Mouse (Mus musculus): ENCODE data around the gene Uspl1. TPM values are rescaled to one million over a fixed set of nuclear protein-coding genes. Genes with fewer than 3 reads are reported as not detected.
A peak's percentile ranks its signal among the peaks of the same experiment; 100 is the strongest.

The Uspl1 gene
- polyA plus RNA-seq, 1 experiment from 2014 or later, result 24.2 TPM

DNA sequence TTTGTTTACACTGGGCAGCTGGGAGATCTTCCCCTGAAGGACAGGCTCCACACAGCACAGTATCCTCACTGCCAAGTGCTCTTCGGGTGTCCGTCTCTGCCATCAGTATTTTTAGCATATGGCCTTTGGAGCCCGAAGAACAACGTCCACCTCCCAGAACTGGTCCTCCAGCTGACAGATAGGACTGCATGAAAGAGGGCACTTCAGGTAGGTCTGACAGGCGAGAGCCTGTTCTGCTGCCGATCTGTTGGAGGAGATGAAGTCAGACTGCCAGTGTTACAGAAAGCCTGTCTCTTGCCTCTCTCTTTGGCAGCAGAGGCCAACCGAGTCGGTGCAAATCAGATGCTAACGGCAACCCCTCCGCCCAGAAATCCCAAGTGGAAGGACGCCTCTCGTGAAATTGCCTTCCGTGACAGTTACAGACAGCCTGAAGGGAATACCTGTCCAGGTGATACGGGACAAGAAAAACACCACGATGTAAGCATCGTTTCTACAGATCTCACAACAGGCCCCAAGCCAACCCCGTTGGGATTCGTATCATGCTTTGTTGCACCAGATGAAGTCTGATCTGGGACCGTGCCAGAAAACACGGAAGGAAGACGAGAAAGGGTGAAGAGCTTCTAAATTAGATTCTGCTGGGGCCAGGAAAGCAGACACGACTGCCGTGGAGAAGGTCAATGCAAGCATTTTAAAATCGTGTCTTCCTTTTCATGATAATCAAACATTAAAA, 53.2 kb downstream of the Uspl1 start:
- Histone ChIP-seq H3K4me3 (replicated peaks) (no peak overlapping the region), H3K4me1 (replicated peaks) (0 out of 2 replicates have a peak, but pooled peaks cover 3% of the 10 kb centered on the region), H3K36me3 (no peaks in the 10 kb centered on the region), H3K27ac (no peak overlapping the region), H3K27me3 (no peaks in the 10 kb centered on the region), H3K9me3 (replicated peaks) (no peaks in the 10 kb centered on the region), H3K4me2 (no peak overlapping the region), H3K9ac (no peak overlapping the region)
- ATAC-seq (ENCODE audit: low read depth) (no peak), DNase-seq (no peak)
- 78% methylated on average over 24 of the region's 24 CpGs for WGBS (ENCODE audit: insufficient replicate concordance)

DNA sequence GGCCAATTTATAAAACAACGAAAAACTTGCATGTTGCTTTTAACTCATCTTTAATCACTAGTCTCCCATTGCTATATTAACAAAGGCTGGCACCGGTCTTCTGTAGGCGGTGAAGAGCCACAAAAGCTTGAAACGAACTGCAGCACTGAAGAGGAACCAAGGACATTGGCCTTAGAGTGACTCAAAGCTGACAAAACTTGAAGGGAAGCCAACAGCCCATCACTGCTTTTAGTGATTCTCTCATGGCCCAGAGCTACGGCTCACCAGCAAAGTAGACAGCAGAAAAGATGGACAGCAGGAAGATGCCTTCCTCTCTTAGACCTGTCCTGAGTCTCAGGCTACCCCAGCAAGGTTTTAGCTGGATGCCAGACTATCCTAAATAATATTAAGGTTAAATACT, 58.3 kb downstream of the Uspl1 start:
- no peak overlapping the region for H3K27ac ChIP-seq
- H3K9me3 ChIP-seq (replicated peaks), result no peaks in the 10 kb centered on the region
- WGBS (ENCODE audit: insufficient replicate concordance), result 78% methylated on average over 5 of the region's 5 CpGs
- H3K36me3 ChIP-seq, result no peaks in the 10 kb centered on the region
- H3K9ac ChIP-seq, result no peak overlapping the region
- H3K27me3 ChIP-seq, result no peaks in the 10 kb centered on the region
- no peak overlapping the region for H3K4me3 ChIP-seq (replicated peaks)
- no peak overlapping the region for H3K4me2 ChIP-seq
- DNase-seq (no peak), ATAC-seq (ENCODE audit: low read depth) (no peak)
- peaks cover 30% of the 10 kb centered on the region for H3K4me1 ChIP-seq (replicated peaks)

DNA sequence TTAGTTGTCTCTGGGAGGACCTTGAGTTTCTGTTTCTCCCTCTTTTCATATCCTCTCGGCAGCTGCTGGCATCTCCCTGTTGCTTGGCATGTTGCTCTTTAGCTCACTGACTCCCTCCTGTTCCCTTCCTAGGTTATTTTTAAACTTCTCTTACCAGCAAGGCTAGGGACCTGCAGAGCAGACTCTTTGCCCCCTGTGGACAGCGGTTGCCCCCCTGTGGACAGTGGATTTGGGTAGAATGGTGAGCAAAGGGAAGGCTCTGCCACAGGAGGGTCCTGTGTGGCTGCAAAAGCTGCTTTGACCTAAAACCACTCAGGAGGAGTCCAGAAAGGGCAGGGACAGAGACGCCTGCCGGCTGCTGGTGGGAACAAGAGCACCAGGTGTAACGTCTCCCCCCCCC, 58.9 kb downstream of the Uspl1 start:
- ATAC-seq (ENCODE audit: low read depth) (no peak), DNase-seq (no peak)
- no peaks in the 10 kb centered on the region for H3K36me3 ChIP-seq
- H3K4me3 ChIP-seq (replicated peaks), result no peak overlapping the region
- no peak overlapping the region for H3K4me2 ChIP-seq
- no peak overlapping the region for H3K27ac ChIP-seq
- 59% methylated on average over 5 of the region's 5 CpGs for WGBS (ENCODE audit: insufficient replicate concordance)
- peaks cover 36% of the 10 kb centered on the region for H3K4me1 ChIP-seq (replicated peaks)
- H3K9ac ChIP-seq, result no peak overlapping the region
- no peaks in the 10 kb centered on the region for H3K9me3 ChIP-seq (replicated peaks)
- H3K27me3 ChIP-seq, result no peaks in the 10 kb centered on the region

DNA sequence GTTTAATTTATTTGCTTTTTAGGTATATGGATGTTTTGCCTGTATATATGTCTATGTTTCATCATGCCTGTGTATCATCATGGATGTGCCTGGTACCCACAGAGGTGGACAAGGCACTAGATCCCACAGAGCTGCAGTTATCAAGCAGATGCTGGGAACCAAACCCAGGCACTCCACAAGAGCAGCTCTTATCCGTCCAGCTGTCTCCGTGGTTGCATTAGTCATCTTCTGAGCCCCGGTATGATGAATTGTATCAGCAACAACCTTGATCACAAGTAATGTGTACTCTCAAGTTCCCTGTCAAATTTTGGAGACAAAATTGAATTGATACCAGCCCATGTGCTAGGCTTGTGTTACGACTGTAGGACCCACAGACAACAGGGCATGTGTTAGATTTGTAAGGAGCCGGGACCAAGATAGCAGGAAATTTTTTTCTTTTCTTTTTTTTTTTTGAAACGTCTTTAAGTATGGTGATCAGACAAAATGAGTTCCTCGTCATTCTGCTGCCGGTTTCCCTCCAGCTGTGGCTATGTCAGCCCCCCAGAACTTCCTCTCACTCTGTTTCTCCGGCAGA, 61.3 kb downstream of the Uspl1 start:
- Histone ChIP-seq H3K9ac (peak overlapping the region; percentile 68), H3K4me2 (peak overlapping the region; percentile 72), H3K4me3 (replicated peaks) (peak overlapping the region; percentile 55), H3K4me1 (replicated peaks) (peaks cover 39% of the 10 kb centered on the region), H3K9me3 (replicated peaks) (no peaks in the 10 kb centered on the region), H3K36me3 (no peaks in the 10 kb centered on the region), H3K27ac (peak overlapping the region; percentile 85), H3K27me3 (no peaks in the 10 kb centered on the region)
- ATAC-seq (ENCODE audit: low read depth), result no peak
- no peak for DNase-seq
- WGBS (ENCODE audit: insufficient replicate concordance), result 7% methylated on average over 9 of the region's 9 CpGs

DNA sequence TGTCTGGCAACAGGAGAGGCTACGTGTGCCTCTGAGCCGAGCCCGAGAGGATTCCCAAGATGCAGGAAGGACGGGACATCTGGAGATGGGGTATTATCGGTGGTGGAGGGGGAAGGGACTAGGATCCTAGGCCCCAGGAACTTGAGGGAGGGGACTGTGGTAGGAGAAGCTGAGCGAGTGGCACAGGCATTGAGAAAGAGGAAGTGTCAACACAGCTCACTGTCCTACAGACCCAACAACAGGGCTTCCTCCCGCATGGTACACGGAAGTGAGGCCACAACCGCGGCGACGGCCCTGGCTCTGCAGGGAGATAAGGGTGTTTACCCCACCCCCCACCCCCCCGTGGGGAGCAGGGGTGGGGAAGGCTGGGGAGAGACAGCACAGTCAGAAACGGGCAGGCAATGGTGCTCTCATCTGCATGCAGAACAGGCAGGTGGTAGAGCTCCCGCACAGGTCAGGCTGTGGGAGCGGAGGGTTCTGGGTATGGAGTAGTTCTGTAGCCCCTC, 61.9 kb downstream of the Uspl1 start:
- ATAC-seq (ENCODE audit: low read depth) (peak; percentile 95), DNase-seq (peak; percentile 80)
- H3K4me3 ChIP-seq (replicated peaks), result peak overlapping the region; percentile 55
- WGBS (ENCODE audit: insufficient replicate concordance), result 0% methylated on average over 16 of the region's 16 CpGs
- peak overlapping the region; percentile 68 for H3K9ac ChIP-seq
- peaks cover 39% of the 10 kb centered on the region for H3K4me1 ChIP-seq (replicated peaks)
- H3K4me2 ChIP-seq, result peak overlapping the region; percentile 72
- peak overlapping the region; percentile 85 for H3K27ac ChIP-seq
- H3K27me3 ChIP-seq, result no peaks in the 10 kb centered on the region
- H3K36me3 ChIP-seq, result no peaks in the 10 kb centered on the region
- no peaks in the 10 kb centered on the region for H3K9me3 ChIP-seq (replicated peaks)

DNA sequence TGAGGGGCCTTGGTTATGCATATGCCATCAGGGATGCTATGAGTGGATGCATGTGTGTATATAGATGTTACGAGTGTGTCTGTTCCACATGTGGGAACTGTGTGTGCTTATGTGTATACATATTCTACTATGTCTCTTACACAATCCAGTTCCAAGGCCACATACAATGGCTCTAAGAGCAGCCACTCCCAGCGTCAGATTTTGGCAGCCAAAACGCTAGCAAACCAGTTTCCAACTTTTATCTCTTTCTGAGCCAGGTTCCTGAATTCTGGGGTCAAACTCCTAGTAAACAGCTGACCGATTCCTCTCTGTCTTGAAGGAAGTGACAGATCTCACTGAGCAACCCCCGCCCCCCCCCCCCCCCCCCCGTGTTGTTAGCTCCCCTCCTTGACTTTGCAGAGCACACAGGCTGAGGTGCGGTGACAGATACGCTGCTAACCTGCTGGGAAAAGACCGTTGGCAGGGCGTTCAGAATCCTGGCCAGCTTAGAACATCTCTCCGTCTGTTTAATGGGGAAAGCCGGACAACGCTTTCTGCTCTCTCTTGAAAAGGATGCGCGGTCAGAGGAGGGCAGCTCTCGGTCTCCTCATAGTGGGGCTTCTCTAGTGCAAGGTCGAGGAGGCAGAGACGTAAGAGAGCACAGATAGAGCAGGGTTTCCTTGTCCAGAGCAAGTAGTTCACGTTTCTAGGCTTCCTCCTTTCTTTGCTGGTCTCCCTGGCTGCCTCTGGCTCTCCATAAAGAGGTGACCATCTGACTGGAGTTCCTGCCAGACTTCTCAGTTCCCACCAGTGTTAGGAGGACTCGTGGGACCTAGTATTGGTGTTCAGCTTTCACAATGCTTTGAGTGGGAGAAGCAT, 63.1 kb downstream of the Uspl1 start:
- ATAC-seq (ENCODE audit: low read depth), result no peak
- 9% methylated on average over 20 of the region's 20 CpGs for WGBS (ENCODE audit: insufficient replicate concordance)
- DNase-seq, result no peak
- peak overlapping the region; percentile 85 for H3K27ac ChIP-seq
- H3K4me1 ChIP-seq (replicated peaks), result peaks cover 39% of the 10 kb centered on the region
- peak overlapping the region; percentile 23; the same call in 1 of the 2 replicates for H3K9ac ChIP-seq
- no peaks in the 10 kb centered on the region for H3K27me3 ChIP-seq
- H3K4me3 ChIP-seq (replicated peaks), result peak overlapping the region; percentile 14
- no peaks in the 10 kb centered on the region for H3K36me3 ChIP-seq
- peak overlapping the region; percentile 72 for H3K4me2 ChIP-seq
- H3K9me3 ChIP-seq (replicated peaks), result no peaks in the 10 kb centered on the region

DNA sequence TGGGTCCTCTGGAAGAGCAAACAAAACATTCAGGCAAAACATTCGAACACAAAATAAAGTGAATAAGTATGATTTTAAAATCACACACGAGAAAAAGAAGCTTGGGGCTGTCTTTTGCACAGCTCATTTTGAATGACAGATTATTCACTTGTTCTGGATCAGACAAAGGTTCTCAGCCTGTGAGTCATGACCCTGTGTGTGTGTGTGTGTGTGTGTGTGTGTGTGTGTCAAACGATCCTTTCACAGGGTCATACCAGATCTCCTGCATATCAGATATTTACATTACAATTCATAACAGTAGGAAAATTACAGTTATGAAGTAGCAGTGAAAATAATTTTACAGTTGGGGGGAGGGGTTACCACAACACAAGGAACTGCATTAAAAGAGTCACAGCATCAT, 68.2 kb downstream of the Uspl1 start:
- Histone ChIP-seq H3K4me2 (no peak overlapping the region), H3K4me3 (replicated peaks) (no peak overlapping the region), H3K36me3 (no peaks in the 10 kb centered on the region), H3K4me1 (replicated peaks) (peaks cover 11% of the 10 kb centered on the region), H3K27ac (no peak overlapping the region), H3K9ac (no peak overlapping the region), H3K9me3 (replicated peaks) (no peaks in the 10 kb centered on the region), H3K27me3 (no peaks in the 10 kb centered on the region; the same call in 1 of the 2 replicates)
- 57% methylated on average over 3 of the region's 3 CpGs for WGBS (ENCODE audit: insufficient replicate concordance)
- no peak for DNase-seq
- ATAC-seq (ENCODE audit: low read depth), result no peak

DNA sequence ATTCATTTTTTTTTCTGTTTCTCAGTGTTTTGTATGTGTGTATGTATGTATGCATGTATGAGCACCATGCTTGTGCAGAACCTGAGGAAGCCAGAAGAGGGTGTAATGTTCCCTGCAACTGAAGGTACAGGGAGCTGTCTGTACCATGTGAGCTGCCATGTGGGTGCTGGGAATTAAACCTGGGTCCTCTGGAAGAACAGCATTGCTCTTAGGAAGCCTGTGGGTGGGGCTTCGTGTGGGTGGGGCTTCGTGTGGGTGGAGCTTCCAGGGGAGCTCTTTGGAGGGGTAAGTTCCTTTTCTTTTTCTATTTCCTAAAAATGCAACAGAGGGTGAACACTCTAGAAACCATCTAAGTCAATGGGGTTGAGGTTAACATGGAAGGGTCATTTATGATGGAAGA, 69.3 kb downstream of the Uspl1 start:
- no peak overlapping the region for H3K4me2 ChIP-seq
- H3K9me3 ChIP-seq (replicated peaks), result no peaks in the 10 kb centered on the region
- DNase-seq (no peak), ATAC-seq (ENCODE audit: low read depth) (no peak)
- WGBS (ENCODE audit: insufficient replicate concordance), result 55% methylated on average over 2 of the region's 2 CpGs
- no peak overlapping the region for H3K4me3 ChIP-seq (replicated peaks)
- no peaks in the 10 kb centered on the region; the same call in 1 of the 2 replicates for H3K27me3 ChIP-seq
- no peak overlapping the region for H3K27ac ChIP-seq
- no peaks in the 10 kb centered on the region for H3K4me1 ChIP-seq (replicated peaks)
- H3K9ac ChIP-seq, result no peak overlapping the region
- no peaks in the 10 kb centered on the region for H3K36me3 ChIP-seq

DNA sequence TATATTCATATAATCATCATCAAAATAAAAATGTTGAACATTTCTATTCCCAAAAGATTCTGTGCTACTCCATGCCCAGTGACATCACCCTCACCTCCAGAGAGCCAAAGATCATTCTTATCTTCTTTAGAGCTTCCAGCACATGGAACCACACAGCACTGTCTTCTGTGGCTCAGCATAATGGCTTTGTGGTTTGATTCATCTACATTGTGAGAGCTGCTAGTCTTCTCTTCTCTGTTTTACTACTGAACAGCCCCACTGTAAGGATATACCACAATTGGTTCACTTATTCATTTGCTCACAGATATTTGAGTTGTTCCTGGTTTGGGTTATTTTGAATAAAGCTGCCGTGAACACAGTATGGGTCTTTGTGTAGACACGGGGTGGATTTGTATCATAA, 71.4 kb downstream of the Uspl1 start:
- no peak overlapping the region for H3K4me3 ChIP-seq (replicated peaks)
- DNase-seq, result no peak
- H3K4me1 ChIP-seq (replicated peaks), result no peaks in the 10 kb centered on the region
- WGBS (ENCODE audit: insufficient replicate concordance), result 58% methylated on average over 2 of the region's 2 CpGs
- ATAC-seq (ENCODE audit: low read depth), result no peak
- H3K36me3 ChIP-seq, result no peaks in the 10 kb centered on the region
- H3K4me2 ChIP-seq, result no peak overlapping the region
- no peaks in the 10 kb centered on the region for H3K9me3 ChIP-seq (replicated peaks)
- H3K27ac ChIP-seq, result no peak overlapping the region
- H3K9ac ChIP-seq, result no peak overlapping the region
- no peaks in the 10 kb centered on the region; the same call in 1 of the 2 replicates for H3K27me3 ChIP-seq

DNA sequence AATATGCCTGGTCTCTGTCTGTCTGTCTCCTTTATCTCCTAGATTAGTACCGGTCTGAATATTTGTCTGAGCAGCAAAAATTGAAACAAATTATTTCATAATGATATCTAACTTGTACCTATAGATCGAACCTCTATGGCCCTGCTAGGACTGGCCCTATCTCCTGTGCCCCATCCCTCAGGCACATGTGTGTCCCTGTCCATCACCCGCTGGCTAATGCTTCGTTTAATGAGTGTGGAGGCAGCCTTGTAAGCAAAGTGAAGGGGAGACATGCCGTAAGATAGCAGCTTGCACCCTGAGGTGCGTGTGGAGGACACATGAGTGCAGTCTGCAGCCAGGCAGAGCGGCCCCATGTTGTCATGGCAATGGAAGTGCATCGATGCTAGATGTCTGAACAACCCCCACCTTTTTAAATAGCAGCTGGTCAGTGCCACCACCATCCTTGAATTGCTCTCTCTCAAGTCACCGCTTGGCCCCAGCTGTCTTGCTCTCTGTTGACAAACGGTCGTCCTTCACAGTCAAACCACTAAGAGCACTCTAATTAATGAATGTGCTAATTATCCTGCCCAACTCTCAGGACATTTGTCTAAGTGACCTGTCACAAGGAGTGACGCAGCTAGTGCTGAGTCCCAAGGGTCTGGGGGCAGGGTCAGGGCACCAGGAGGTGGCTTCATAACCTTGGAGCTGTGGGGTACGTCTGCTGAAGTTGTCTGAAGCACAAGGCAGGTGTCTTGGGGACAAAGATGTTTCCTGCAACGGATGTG, 73.5 kb downstream of the Uspl1 start:
- H3K4me1 ChIP-seq (replicated peaks), result no peaks in the 10 kb centered on the region
- H3K4me2 ChIP-seq, result no peak overlapping the region
- H3K36me3 ChIP-seq, result no peaks in the 10 kb centered on the region
- ATAC-seq (ENCODE audit: low read depth) (no peak), DNase-seq (no peak)
- 60% methylated on average over 14 of the region's 14 CpGs for WGBS (ENCODE audit: insufficient replicate concordance)
- no peak overlapping the region for H3K27ac ChIP-seq
- H3K4me3 ChIP-seq (replicated peaks), result no peak overlapping the region
- no peak overlapping the region for H3K9ac ChIP-seq
- no peaks in the 10 kb centered on the region; the same call in 1 of the 2 replicates for H3K27me3 ChIP-seq
- 0 out of 2 replicates have a peak, but pooled peaks cover 2% of the 10 kb centered on the region for H3K9me3 ChIP-seq (replicated peaks)
